Mouse (Mus musculus) forebrain, embryonic 16.5 days (tissue): ENCODE data around the gene Hnrnpc. TPM values are rescaled to one million over a fixed set of nuclear protein-coding genes. Genes with fewer than 3 reads are reported as not detected.

Source experiments
- ATAC-seq: fragments of 200-750 bp; cut with Nextera tagmentation; 2 replicates; pipeline ENCODE4 v1.8.0; 2017; ENCODE audit warnings: mild to moderate bottlenecking, moderate library complexity
- H3K27ac ChIP-seq: fragments of 300-500 bp; sonication (generic); 2 replicates; pipeline ENCODE4 v1.5.1; 2014; ENCODE audit warnings: low read length, control low read depth
- H3K27me3 ChIP-seq: fragments of 300-500 bp; sonication (generic); replicated peaks from 2 replicates; pipeline ENCODE4 v1.6.1; 2014; ENCODE audit warnings: low read length; ENCODE audit not compliant: control insufficient read depth, insufficient read depth
- H3K36me3 ChIP-seq: fragments of 300-500 bp; sonication (generic); 2 replicates; pipeline ENCODE4 v1.6.1; 2014; ENCODE audit not compliant: control insufficient read depth, insufficient read depth
- H3K4me1 ChIP-seq: fragments of 300-500 bp; sonication (generic); replicated peaks from 2 replicates; pipeline ENCODE4 v1.6.1; 2014; ENCODE audit warnings: low read length; ENCODE audit not compliant: control insufficient read depth, insufficient read depth
- H3K4me2 ChIP-seq: fragments of 300-500 bp; sonication (generic); 2 replicates; pipeline ENCODE4 v1.6.1; 2014; ENCODE audit warnings: mild to moderate bottlenecking, low read length, control low read depth
- H3K4me3 ChIP-seq: fragments of 300-500 bp; sonication (generic); replicated peaks from 2 replicates; pipeline ENCODE4 v1.5.1; 2014; ENCODE audit warnings: mild to moderate bottlenecking, low read length, control low read depth
- H3K9ac ChIP-seq: fragments of 300-500 bp; sonication (generic); replicated peaks from 2 replicates; pipeline ENCODE4 v1.6.1; 2014; ENCODE audit warnings: low read depth, low read length, control low read depth
- H3K9me3 ChIP-seq: fragments of 300-500 bp; sonication (generic); 2 replicates; pipeline ENCODE4 v1.6.1; 2016; ENCODE audit warnings: low read length; ENCODE audit not compliant: control insufficient read depth
- WGBS: fragments of 180-500 bp; shearing (Covaris S2); extraction: QIAGEN DNeasy Blood & Tissue Kit; methylation state at CpG from one replicate; pipeline ENCODE4 v1.1.7; 2014; 5-methylcytosine and 5-hydroxymethylcytosine counted together
- polyA plus RNA-seq: library from polyadenylated mRNA; unstranded; fragments of >200 nt; fragmentation: Nextera tagmentation; extraction: Ambion mirVana; gene quantifications from 2 replicates; pipeline ENCODE4 v1.2.1, GENCODE M21; 2015

Gene Hnrnpc
- 655 and 693 TPM in 2 replicates for polyA plus RNA-seq

DNA sequence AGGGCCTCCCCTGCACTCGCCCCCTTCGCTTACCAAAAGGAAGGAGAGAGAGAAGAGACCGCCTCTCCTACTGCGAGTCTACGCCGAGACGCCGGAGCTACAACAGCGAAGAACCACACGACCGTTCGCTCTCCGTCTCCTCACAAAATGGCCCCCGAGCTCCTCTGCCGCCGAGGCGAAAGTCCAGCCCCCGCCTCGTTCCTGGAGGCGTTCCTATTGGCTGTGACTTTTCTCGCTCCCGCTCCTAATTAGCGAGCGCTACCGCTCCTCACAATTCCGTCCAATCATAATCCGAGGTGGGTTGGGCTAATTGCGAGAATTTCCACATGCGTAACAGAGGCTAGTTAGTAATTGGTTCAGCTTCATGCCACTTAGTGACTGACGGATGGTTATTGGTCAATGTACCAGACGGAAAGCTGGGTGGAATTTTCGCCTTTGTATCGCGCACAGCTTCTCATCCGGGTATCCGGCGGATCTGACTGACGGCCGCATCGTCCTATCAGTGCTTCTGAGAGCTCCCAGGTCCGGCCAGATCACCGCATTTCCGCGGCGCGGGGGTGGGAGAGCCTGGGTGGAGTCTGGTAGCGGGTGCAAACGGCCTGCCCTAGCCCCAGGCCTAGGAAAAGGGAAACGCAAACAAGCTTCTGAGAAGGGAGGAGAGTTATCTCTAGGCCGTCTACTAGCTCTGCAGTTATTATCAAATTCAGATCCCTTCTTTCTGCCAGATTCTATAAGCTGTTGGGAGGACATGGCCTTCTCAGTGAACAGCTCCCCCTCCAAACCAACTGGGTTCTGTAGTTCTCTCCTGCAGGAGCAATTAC is at the start of gene Hnrnpc:
Hnrnpc (minus strand) TSS at position 173 of the 821 bp plus-strand sequence.
- Histone ChIP-seq H3K4me2 (peak within 1 kb of the TSS; percentile 73), H3K4me3 (peak within 1 kb of the TSS; percentile 90), H3K27ac (peak within 1 kb of the TSS; percentile 97), H3K9ac (peak within 1 kb of the TSS; percentile 96), H3K9me3 (no peaks in the 10 kb centered on the region), H3K4me1 (peaks cover 38% of the 10 kb centered on the region), H3K36me3 (no peaks in the 10 kb centered on the region), H3K27me3 (no peaks in the 10 kb centered on the region)
- peak; percentile 98 for ATAC-seq
- under 1% methylated on average over 50 of the region's 50 CpGs for WGBS

DNA sequence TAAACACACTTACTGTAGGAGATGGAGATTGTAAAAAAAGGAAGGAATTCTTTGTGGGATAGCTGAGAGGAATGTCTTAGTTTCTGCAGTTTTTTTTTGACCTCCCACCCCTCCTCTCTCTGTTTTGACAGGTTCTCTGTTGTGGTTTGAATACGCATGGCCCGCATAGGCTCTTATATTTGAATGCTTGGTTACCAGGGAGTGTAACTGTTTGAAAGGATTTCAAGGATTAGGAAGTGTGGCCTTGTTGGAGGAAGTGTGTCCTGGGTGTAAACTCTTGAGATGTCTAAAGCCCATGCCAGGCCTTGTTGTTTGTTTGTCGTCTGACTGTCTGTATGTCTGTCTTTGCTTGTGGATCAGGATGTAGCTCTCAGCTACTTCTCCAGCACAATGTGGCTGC is 48.8 kb upstream of the Hnrnpc start:
- H3K4me1 ChIP-seq, result peaks cover 11% of the 10 kb centered on the region
- H3K9ac ChIP-seq, result no peak overlapping the region
- ATAC-seq, result 0 out of 2 replicates have a peak, but pooled peaks have one; percentile 20
- H3K4me2 ChIP-seq, result peak overlapping the region; percentile 45
- no peak overlapping the region for H3K4me3 ChIP-seq
- no peaks in the 10 kb centered on the region for H3K27me3 ChIP-seq
- 9% methylated on average over 3 of the region's 3 CpGs for WGBS
- H3K27ac ChIP-seq, result no peak overlapping the region
- no peaks in the 10 kb centered on the region for H3K9me3 ChIP-seq
- no peaks in the 10 kb centered on the region for H3K36me3 ChIP-seq

DNA sequence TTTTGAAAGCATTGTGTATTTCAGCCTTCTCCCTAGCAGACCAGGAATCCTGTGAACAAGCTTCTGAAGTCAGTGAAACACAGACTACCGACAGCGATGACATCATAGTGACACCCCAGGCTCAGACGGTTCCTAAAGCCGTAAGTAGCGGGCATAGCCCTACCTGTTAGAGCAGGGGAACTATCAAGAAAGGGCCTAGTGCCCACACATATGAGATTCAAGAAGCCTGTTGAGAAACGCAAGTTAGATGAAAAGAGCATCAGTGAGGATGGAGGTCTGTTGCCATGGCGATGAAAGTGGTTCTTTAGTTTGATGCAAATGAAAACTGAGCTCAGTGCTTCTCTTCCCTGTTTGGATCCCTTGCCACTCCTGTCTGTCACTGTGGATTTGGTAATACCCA is 48.4 kb upstream of the Hnrnpc start:
- H3K4me3 ChIP-seq, result no peak overlapping the region; the same call in 1 of the 2 replicates
- no peaks in the 10 kb centered on the region for H3K9me3 ChIP-seq
- H3K36me3 ChIP-seq, result no peaks in the 10 kb centered on the region
- H3K9ac ChIP-seq, result peak overlapping the region; percentile 36; the same call in 1 of the 2 replicates
- no peaks in the 10 kb centered on the region for H3K27me3 ChIP-seq
- WGBS, result 11% methylated on average over 7 of the region's 7 CpGs
- 0 out of 2 replicates have a peak overlapping the region, but pooled peaks have one; percentile 24 for H3K27ac ChIP-seq
- H3K4me2 ChIP-seq, result peak overlapping the region; percentile 45
- ATAC-seq, result peak; percentile 83
- peaks cover 11% of the 10 kb centered on the region for H3K4me1 ChIP-seq

DNA sequence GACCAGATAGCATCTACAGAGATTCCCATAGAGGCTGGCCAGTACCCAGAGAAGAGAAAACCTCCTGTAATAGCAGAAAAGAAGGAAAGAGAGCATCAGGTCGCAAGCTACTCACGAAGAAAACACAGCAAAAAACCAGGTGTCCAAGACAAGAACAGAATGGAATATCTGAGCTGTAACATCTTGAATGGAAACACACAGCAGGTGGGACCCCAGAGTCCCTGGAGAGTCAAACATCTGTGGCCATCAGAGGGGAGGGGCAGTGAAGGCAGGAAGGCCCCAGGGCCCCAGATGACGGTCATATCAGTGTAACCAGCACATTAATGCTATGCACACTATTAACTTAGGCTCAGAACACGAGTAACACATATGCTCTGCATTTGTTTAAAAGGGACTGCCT is 46.1 kb upstream of the Hnrnpc start:
- Histone ChIP-seq H3K36me3 (no peaks in the 10 kb centered on the region), H3K27me3 (no peaks in the 10 kb centered on the region), H3K4me3 (no peak overlapping the region), H3K9ac (no peak overlapping the region), H3K9me3 (no peaks in the 10 kb centered on the region), H3K4me1 (peaks cover 11% of the 10 kb centered on the region), H3K4me2 (no peak overlapping the region), H3K27ac (no peak overlapping the region)
- ATAC-seq, result no peak
- 70% methylated on average over 4 of the region's 4 CpGs for WGBS

DNA sequence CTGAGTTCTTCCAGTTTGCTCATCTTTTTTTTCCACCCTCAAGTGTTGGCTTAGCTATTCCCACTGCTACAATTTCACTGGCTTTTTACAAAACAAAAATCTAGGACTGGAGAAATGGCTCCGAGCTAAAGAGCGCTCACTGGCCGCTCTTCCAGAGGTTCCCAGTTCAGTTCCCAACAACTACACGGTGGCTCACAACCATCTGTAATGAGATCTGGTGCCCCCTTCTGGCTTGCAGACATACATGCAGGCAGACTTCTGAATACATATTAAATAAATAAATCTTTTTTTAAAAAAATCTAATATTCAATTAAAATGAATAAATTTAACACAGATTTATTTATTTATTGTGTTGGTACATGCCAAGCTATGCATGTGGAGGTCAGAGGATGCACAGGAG is 42.7 kb upstream of the Hnrnpc start:
- WGBS, result 60% methylated on average over 4 of the region's 4 CpGs
- H3K27ac ChIP-seq, result no peak overlapping the region
- H3K9ac ChIP-seq, result no peak overlapping the region
- H3K27me3 ChIP-seq, result no peaks in the 10 kb centered on the region
- H3K4me2 ChIP-seq, result no peak overlapping the region
- H3K4me1 ChIP-seq, result no peaks in the 10 kb centered on the region
- no peaks in the 10 kb centered on the region for H3K9me3 ChIP-seq
- ATAC-seq, result no peak
- no peak overlapping the region for H3K4me3 ChIP-seq
- no peaks in the 10 kb centered on the region for H3K36me3 ChIP-seq

DNA sequence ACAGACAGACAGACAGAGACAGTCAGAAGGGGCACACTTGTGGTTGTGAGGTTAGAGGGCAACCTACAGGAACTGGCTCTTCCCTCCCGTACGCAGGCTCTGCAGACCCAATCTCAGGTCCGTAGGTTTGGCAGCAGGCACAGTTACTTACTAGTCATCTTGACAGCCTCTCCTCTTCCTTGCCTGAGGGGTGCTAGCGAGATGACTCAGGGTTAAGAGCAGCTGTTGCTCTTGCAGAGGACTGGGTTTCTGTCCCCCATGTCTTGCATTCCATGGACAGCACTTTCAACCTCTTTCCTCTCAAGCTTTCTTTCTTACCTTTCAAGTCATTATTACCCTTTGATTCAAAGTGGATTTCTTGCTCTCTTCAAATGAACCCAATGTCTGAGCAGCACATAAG is 40.3 kb upstream of the Hnrnpc start:
- H3K9me3 ChIP-seq, result no peaks in the 10 kb centered on the region

DNA sequence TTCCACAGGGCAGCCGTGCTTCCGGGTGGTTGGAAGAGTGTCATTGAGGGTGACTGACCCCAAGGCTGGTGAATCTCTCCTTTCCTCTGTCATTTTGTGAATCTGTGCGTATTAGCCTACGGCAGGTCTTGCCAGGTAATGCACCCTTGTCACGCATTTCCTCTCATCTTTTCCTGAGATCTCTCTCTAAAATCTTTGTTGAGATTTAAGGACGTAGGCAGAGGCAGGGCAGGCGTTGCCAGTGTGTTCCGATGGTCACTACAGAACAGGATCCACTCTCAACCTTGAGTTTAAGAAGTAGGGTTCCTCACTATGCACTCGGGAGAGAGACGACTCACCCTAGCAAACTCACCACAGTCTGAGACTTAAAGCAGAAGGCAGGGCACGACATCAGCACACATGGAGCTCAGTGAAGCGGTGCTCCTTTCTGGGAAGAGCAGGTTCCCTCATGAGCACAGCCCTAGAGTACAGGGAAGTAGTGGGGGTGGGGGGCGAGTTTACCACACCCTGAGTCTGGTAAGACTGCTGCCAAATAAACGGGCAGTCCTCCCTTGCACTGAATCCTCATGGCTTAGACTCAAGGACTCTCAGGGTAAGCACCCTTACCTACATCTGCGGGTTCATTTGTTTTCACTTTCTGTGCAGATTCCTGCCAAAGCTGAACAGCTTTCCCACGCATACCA is 37.8 kb upstream of the Hnrnpc start:
- Histone ChIP-seq H3K36me3 (no peaks in the 10 kb centered on the region), H3K27me3 (no peaks in the 10 kb centered on the region), H3K27ac (no peak overlapping the region), H3K9me3 (no peaks in the 10 kb centered on the region), H3K9ac (no peak overlapping the region), H3K4me3 (no peak overlapping the region), H3K4me2 (no peak overlapping the region), H3K4me1 (no peaks in the 10 kb centered on the region)
- 78% methylated on average over 16 of the region's 16 CpGs for WGBS
- no peak for ATAC-seq

More for the DNA sequence above, 40.3 kb upstream of the Hnrnpc start:
- ATAC-seq, result no peak
- Histone ChIP-seq H3K4me3 (no peak overlapping the region), H3K27me3 (no peaks in the 10 kb centered on the region), H3K9ac (no peak overlapping the region), H3K27ac (no peak overlapping the region), H3K36me3 (no peaks in the 10 kb centered on the region), H3K4me2 (no peak overlapping the region), H3K4me1 (no peaks in the 10 kb centered on the region)
- WGBS, result 85% methylated on average over 4 of the region's 4 CpGs

DNA sequence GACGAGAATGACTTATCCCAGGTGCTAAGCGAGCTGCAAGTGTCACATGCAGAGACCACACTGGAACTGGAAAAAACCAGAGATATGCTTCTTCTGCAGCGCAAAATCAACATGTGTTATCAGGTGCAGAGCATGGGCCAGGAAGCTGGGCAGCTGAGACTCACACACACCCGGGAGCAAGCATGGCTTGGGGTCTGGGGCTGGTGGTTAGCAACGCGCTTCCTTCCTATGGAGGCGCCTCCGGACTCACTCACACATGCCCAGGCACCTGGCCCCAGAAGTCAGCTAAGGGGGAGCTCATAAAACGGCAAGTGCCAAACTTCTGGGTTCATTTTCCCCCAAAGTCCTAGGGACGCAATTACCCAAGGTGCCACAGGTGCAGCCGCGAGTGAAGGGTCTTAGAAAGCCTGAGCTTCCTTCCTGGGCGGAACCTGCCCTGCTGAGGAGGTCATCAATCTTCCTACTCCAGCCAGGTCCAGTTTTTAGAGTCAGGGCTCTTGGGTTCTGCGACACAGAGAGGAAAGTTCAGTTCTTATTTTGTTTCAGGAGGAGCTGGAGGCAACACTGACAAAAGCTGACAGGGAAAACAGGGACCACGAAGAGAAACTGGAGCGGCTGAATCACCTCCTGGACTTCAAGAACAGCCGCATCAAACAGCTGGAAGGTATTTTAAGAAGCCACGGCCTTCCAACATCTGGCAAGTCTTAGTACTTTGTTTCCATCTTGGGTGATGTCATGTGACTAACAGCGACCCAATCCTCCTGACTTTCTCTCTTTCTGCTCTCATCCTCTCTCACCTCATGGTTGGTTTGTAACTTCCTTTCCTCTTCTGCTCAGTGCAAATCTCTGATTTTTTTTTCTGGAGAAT is 37.0 kb upstream of the Hnrnpc start:
- no peaks in the 10 kb centered on the region for H3K9me3 ChIP-seq
- 76% methylated on average over 19 of the region's 19 CpGs for whole genome bisulfite sequencing
- H3K4me2 ChIP-seq, result no peak overlapping the region
- H3K27ac ChIP-seq, result no peak overlapping the region
- no peak overlapping the region for H3K4me3 ChIP-seq
- no peaks in the 10 kb centered on the region for H3K27me3 ChIP-seq
- ATAC-seq, result no peak
- H3K36me3 ChIP-seq, result no peaks in the 10 kb centered on the region
- no peak overlapping the region for H3K9ac ChIP-seq
- H3K4me1 ChIP-seq, result no peaks in the 10 kb centered on the region

DNA sequence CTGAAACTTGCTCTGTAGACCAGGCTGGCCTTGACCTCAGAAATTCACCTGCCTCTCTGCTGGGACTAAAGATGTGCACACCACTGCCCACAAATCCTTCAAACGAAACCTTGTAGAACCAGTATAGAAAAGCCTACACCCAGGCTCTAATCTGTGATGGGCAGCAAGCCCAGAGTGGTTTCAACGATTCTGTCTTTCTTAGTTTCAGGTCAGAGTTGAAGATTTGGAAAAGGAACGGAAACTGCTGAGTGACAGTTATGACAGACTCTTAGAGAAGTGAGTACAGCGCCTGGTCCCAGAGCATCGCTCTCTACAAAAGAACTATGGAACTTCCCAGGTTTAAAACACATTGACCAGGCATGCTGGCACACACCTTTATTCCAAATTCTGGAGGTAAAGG is 29.8 kb upstream of the Hnrnpc start:
- Histone ChIP-seq H3K36me3 (no peaks in the 10 kb centered on the region), H3K4me2 (no peak overlapping the region), H3K9me3 (peaks cover 3% of the 10 kb centered on the region; the same call in 1 of the 2 replicates), H3K9ac (no peak overlapping the region), H3K4me1 (no peaks in the 10 kb centered on the region), H3K27ac (no peak overlapping the region), H3K4me3 (no peak overlapping the region), H3K27me3 (no peaks in the 10 kb centered on the region)
- WGBS, result 77% methylated on average over 5 of the region's 5 CpGs
- no peak for ATAC-seq
